Mouse (Mus musculus) brain, embryonic 18.5 days (tissue): ENCODE measurements around the gene Dock7.

Experiments used
- DNase-seq: peaks from one replicate; pipeline ENCODE4 v3.0.0-alpha.2; 2012; ENCODE audit warnings: low read depth, low spot score

Dock7 gene

DNA sequence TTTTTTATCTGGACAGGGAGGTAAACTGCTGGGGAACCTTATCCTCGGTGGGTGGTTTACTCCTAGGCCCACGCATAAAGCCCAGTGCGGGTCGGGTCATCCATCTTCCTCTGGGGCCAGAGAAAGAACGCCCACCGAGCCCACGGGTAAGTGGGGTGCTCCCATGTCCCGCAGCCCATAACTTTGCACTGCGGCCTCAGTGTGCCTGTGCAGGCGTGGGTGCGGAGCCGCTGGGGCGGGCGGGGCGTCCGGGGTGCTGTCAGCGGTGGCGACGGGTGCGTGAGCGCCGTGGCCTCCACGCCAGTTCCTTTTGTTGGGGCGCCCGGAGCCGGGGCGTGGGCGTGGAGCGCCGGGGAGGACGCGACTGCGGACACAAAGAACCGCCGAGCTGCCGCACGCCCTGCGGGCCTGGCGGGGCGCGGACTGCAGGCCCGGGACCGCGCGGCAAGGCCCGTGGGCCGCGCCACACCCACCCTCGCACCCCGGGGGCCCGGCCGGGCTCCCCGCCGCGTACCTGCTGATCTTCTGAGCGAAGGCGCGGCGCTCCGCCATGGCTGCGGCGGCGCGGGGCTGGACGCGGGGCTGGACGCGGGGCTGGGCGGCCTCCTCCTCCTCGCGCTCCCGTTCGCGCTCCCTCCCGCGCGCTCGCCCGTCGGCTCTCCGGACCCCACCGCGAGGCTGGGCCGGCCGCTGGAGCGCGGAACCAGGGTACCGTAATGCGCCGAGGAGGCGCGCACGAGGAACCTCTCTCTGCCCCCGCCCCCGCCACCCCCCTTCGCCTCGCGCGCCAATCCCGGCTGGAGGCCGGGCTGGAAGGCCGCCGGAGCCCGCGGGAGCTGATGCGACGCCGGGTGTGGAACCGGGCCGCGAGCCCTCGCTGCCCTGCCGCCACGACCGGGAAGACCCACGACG is at the start of gene Dock7:
Dock7 (minus strand) TSS at position 705 of the 912 bp plus-strand sequence.
- peak; percentile 72 for DNase-seq

DNA sequence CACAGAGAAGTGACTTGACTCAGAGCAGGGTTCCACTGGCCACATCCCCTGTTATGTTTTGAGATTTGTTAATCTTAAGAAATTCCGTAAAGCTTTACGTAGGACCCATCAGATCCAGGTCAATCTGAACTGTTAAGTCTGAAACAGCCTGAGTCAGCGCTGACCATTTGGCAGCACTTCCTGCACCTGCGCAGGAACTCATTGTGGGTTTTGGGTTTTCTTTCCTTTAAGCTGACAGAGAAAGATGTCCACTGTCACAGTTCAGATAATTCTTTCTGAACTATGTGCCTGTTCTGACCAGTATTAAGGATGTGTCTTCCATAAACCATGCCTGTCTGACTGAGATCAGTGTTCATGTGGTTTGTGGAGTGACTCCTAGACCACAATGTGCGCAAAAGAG is 48.2 kb upstream of the Dock7 start:
- no peak for DNase-seq

GRCm38 (mm10) chr4:99163547-99163946 is 42.8 kb upstream of the Dock7 start:
- no peak for DNase-seq

GRCm38 (mm10) chr4:99163001-99163400 is 42.3 kb upstream of the Dock7 start:
- DNase-seq: no peak

- no peak for DNase-seq
Observed at GRCm38 (mm10) chr4:99161457-99161971, 40.8 kb upstream of the Dock7 start.

- DNase-seq: no peak
Observed at GRCm38 (mm10) chr4:99160899-99161298, 40.2 kb upstream of the Dock7 start.

GRCm38 (mm10) chr4:99160414-99160813 is 39.7 kb upstream of the Dock7 start:
- no peak for DNase-seq

DNA sequence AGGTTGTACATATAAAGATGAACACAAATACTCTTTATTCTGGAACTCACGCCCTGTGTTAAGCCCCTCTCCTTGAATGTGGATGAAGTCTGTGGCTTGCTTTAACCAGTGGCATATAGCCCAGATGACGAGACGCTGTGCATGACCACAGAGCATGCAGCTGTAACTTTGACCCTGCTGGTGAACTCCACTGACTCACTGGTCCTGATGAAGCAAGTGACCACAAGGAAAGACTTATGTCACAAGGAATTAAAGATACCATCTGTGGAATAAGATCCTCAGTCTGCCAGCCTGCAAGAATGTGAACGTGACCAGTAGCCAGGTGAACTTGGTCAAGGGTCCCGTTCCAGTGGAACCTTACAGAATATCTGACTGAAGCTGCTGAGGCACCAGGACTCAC is 37.8 kb upstream of the Dock7 start:
- no peak for DNase-seq

GRCm38 (mm10) chr4:99156641-99157307 is 36.1 kb upstream of the Dock7 start:
- no peak for DNase-seq

GRCm38 (mm10) chr4:99151885-99152558 is 31.3 kb upstream of the Dock7 start:
- no peak for DNase-seq

DNA sequence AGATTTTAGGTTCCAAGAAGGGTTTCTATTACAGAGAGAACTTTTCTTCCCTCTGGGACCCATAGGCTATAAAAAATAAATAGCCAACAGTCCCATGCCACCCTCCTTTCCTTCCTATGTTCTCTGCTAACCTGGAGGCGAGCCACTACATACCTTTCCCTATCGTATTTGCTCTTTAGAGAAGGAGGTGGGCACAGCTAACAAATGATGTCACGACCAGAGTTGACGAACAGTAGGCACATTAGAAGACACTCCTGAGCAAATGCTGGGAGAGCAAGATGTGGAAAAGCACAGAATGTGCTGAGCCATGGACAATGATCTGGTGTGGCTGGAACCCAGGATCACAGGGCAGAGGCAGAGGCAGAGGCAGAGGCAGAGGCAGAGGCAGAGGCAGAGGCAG is 30.7 kb upstream of the Dock7 start:
- DNase-seq: no peak

DNA sequence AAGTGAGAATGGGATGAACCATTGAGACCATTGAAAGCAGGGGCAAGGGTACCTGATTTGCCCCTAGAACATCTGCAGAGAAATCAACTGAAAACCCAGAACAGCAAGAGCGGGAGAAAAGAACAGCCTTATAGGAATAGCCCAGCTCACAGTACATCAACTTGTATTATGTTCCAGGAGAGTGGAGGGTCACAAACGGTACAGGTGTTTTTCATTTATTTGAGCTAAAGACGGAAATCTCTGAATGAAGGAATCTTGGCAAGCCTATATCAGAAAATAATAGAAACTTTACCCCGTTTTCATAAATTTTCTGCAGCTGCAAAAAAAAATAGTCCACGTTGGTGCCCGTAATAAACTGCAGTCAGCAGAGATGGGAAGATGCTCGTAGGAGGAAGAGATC is 22.6 kb upstream of the Dock7 start:
- no peak for DNase-seq

- DNase-seq: no peak
Observed at GRCm38 (mm10) chr4:99141578-99141977, 20.9 kb upstream of the Dock7 start.

DNA sequence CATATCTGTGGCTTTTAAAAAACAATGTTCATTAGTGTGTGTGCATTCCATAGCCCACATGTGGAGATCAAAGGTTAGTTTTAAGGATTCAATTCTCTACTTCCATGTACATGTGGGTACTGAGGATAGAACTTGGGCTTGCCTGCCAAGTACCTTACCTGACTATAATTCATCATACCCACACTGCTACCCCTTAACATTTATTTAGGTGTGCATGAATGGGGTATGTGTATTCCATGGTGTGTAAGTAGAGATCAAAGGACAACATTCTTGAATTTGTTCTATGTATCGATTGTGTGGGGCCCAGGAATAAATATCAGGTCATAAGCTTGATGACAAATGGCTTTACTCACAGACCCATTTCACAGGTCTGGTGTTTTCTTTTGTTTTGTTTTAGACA is 20.5 kb upstream of the Dock7 start:
- DNase-seq: no peak

DNA sequence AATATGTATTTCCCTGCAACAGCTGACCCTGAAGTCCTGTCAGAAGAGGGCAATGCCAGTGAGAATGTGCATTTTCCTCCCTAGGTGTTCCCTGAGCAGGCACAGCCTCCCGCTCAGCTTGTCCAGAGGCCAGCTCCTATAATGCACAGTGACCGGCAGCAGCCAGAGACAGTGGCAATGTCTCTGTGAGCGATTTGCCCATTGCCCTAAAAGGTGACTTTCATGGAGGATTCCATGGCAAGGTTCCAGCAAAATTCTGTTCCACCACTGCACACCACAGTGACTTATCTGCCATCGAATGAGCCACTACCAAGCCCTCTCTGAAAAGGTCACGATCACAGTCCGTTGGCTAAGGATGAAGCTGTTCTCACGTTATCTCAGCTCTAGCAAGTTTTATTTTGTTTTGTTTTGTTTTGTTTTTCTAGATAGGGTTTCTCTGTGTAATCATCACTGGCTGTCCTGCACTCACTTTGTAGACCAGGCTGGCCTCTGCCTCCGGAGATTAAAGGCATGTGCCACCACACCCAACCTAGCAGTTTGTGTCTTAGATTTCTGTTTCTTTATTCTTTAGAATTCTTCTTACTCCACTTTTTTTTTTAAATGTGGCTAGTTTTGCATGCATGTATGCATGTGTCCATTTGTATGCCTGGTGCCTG is 17.4 kb upstream of the Dock7 start:
- DNase-seq: no peak

GRCm38 (mm10) chr4:99134522-99134921 is 13.8 kb upstream of the Dock7 start:
- DNase-seq: no peak

GRCm38 (mm10) chr4:99133326-99133725 is 12.6 kb upstream of the Dock7 start:
- DNase-seq: no peak

DNA sequence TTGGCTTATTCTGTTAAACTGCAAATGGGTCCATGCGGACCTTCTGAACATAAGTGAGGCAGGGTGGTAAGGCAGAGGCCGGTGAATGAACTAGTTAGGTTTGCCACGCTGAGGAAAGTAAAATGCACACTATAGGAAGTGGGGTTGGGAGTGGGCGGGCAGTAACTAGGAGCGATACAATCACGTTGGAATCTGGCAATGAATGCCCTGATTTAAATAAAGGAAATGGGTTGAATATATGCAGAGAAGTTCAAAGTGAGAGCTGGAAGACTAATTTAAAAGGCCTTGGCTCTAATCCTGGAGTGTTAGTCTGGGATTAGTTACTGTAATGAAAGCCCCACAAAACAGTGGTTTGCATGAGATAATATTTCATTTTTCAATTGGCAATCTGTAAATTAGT is 12.0 kb upstream of the Dock7 start:
- no peak for DNase-seq

- no peak for DNase-seq
Observed at GRCm38 (mm10) chr4:99131227-99131653, 10.5 kb upstream of the Dock7 start.

DNA sequence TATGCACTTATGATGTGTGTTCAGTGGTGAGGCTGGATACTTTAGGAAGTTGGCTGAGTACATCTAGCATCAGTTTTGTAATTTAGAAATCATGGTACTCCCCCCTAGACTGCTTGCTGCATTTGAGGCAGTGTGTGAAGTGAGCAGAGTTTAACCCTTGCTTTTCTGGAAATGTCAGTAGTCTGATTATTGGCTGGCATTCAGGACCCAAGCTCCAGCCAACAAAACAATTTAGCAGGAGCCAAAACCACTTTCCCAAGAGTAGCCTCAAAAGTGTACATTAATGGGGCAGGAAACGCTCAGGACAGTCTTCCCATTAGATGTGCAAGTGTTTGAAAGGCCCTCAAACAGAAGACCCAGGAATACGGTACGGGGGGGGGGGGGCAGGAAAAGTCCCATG is 2.8 kb upstream of the Dock7 start:
- DNase-seq: no peak

- DNase-seq: no peak
Observed at GRCm38 (mm10) chr4:99122786-99123185, 2.1 kb upstream of the Dock7 start.

GRCm38 (mm10) chr4:99122047-99122446 is 1.3 kb upstream of the Dock7 start:
- DNase-seq: no peak
